Mouse (Mus musculus): ENCODE measurements around the gene Ndufa7. TPM values are rescaled to one million over a fixed set of nuclear protein-coding genes. Genes with fewer than 3 reads are reported as not detected.
"Not testable (repeated sequence)": the region's sequence is repeated elsewhere in the genome, so short reads cannot be mapped to it uniquely, and the experiment has no call there.

Gene Ndufa7
- polyA plus RNA-seq, 1 experiment from 2014 or later, result 453 TPM

- 94% methylated on average over 10 of the region's 11 CpGs for WGBS
- not testable (repeated sequence) for H3K9ac ChIP-seq; H3K27ac ChIP-seq (replicated peaks); H3K4me1 ChIP-seq; ATAC-seq (ENCODE audit: insufficient number of reproducible peaks, low FRiP score, low TSS enrichment, low read depth); H3K27me3 ChIP-seq; H3K4me3 ChIP-seq (replicated peaks); H3K4me2 ChIP-seq (replicated peaks); H3K9me3 ChIP-seq (replicated peaks)
- peaks cover 20% of the 10 kb centered on the region for H3K36me3 ChIP-seq
Measured at GRCm38 (mm10) chr17:33884320-33884719, 59.9 kb downstream of the Ndufa7 start.

- not testable (repeated sequence) for H3K27ac ChIP-seq (replicated peaks); H3K4me2 ChIP-seq (replicated peaks); H3K9ac ChIP-seq; H3K9me3 ChIP-seq (replicated peaks); H3K4me3 ChIP-seq (replicated peaks); H3K27me3 ChIP-seq; H3K36me3 ChIP-seq; ATAC-seq (ENCODE audit: insufficient number of reproducible peaks, low FRiP score, low TSS enrichment, low read depth)
- H3K4me1 ChIP-seq, result peaks cover 12% of the 10 kb centered on the region
- WGBS, result 67% methylated on average over 2 of the region's 2 CpGs
Measured at GRCm38 (mm10) chr17:33887802-33888201, 63.4 kb downstream of the Ndufa7 start.

Small RNA genes within 50 kb of the gene (microRNA-seq; reads per million reads assigned to microRNA genes)
- not detected for gene Gm27740 (ENCODE audit: borderline number of aligned reads)

Other genes with a start within 250 kb of the Ndufa7 start
- 42.9 and 55.7 TPM in 2 replicates for gene Zfp414, start 195.5 kb upstream of the Ndufa7 start, polyA plus RNA-seq (2015; fragmentation: Nextera tagmentation; extraction: Ambion mirVana)
- gene Pram1, start 186.5 kb upstream of the Ndufa7 start, polyA plus RNA-seq (2015; fragmentation: Nextera tagmentation; extraction: Ambion mirVana), result 0.99 and 1.1 TPM in 2 replicates
- 281 and 283 TPM in 2 replicates for gene Hnrnpm, start 137.7 kb upstream of the Ndufa7 start, polyA plus RNA-seq (2015; fragmentation: Nextera tagmentation; extraction: Ambion mirVana)
- gene March2, start 105.9 kb upstream of the Ndufa7 start, polyA plus RNA-seq (2015; fragmentation: Nextera tagmentation; extraction: Ambion mirVana), result 58.6 and 60.6 TPM in 2 replicates
- gene Rab11b, start 64.0 kb upstream of the Ndufa7 start, polyA plus RNA-seq (2015; fragmentation: Nextera tagmentation; extraction: Ambion mirVana), result 269 and 325 TPM in 2 replicates
- 58.8 and 67.2 TPM in 2 replicates for gene Angptl4, start 42.7 kb upstream of the Ndufa7 start, polyA plus RNA-seq (2015; fragmentation: Nextera tagmentation; extraction: Ambion mirVana)
- gene Kank3, start 14.1 kb upstream of the Ndufa7 start, polyA plus RNA-seq (2015; fragmentation: Nextera tagmentation; extraction: Ambion mirVana), result 45.3 and 45.8 TPM in 2 replicates
- gene Rps28, start within 50 bp of the Ndufa7 start, polyA plus RNA-seq (2015; fragmentation: Nextera tagmentation; extraction: Ambion mirVana), result 998 and 1,000 TPM in 2 replicates
- gene Cd320, start 18.5 kb downstream of the Ndufa7 start, polyA plus RNA-seq (2015; fragmentation: Nextera tagmentation; extraction: Ambion mirVana), result 57.3 and 59.6 TPM in 2 replicates
- not detected in 2 replicates for gene Gm7029, start 49.3 kb downstream of the Ndufa7 start, polyA plus RNA-seq (2015; fragmentation: Nextera tagmentation; extraction: Ambion mirVana)
- 6.7 and 6.8 TPM in 2 replicates for gene Kifc1, start 66.1 kb downstream of the Ndufa7 start, polyA plus RNA-seq (2015; fragmentation: Nextera tagmentation; extraction: Ambion mirVana)
- 0.55 and 0.58 TPM in 2 replicates for gene Platr17, start 80.6 kb downstream of the Ndufa7 start, polyA plus RNA-seq (2015; fragmentation: Nextera tagmentation; extraction: Ambion mirVana)
- 48.5 and 51.7 TPM in 2 replicates for gene Daxx, start 84.8 kb downstream of the Ndufa7 start, polyA plus RNA-seq (2015; fragmentation: Nextera tagmentation; extraction: Ambion mirVana)
- 40.2 and 49.3 TPM in 2 replicates for gene Tapbp, start 91.3 kb downstream of the Ndufa7 start, polyA plus RNA-seq (2015; fragmentation: Nextera tagmentation; extraction: Ambion mirVana)
- gene Zbtb22, start 91.3 kb downstream of the Ndufa7 start, polyA plus RNA-seq (2015; fragmentation: Nextera tagmentation; extraction: Ambion mirVana), result 15.8 and 17.8 TPM in 2 replicates
- 57.1 and 64.4 TPM in 2 replicates for gene Rgl2, start 105.0 kb downstream of the Ndufa7 start, polyA plus RNA-seq (2015; fragmentation: Nextera tagmentation; extraction: Ambion mirVana)
- 145 and 163 TPM in 2 replicates for gene Pfdn6, start 115.8 kb downstream of the Ndufa7 start, polyA plus RNA-seq (2015; fragmentation: Nextera tagmentation; extraction: Ambion mirVana)
- 36.2 and 36.5 TPM in 2 replicates for gene Wdr46, start 116.1 kb downstream of the Ndufa7 start, polyA plus RNA-seq (2015; fragmentation: Nextera tagmentation; extraction: Ambion mirVana)
- 6.0 and 8.5 TPM in 2 replicates for gene B3galt4, start 126.9 kb downstream of the Ndufa7 start, polyA plus RNA-seq (2015; fragmentation: Nextera tagmentation; extraction: Ambion mirVana)
- gene Vps52, start 131.2 kb downstream of the Ndufa7 start, polyA plus RNA-seq (2015; fragmentation: Nextera tagmentation; extraction: Ambion mirVana), result 48.9 and 57.2 TPM in 2 replicates
- gene Rps18, start 131.4 kb downstream of the Ndufa7 start, polyA plus RNA-seq (2015; fragmentation: Nextera tagmentation; extraction: Ambion mirVana), result 1,731 and 1,878 TPM in 2 replicates
- 29.0 and 31.1 TPM in 2 replicates for gene H2-K1, start 175.8 kb downstream of the Ndufa7 start, polyA plus RNA-seq (2015; fragmentation: Nextera tagmentation; extraction: Ambion mirVana)
- gene Ring1, start 200.1 kb downstream of the Ndufa7 start, polyA plus RNA-seq (2015; fragmentation: Nextera tagmentation; extraction: Ambion mirVana), result 26.0 and 26.9 TPM in 2 replicates
- gene H2-Ke6, start 203.5 kb downstream of the Ndufa7 start, polyA plus RNA-seq (2015; fragmentation: Nextera tagmentation; extraction: Ambion mirVana), result 54.1 and 57.4 TPM in 2 replicates
- gene Slc39a7, start 207.1 kb downstream of the Ndufa7 start, polyA plus RNA-seq (2015; fragmentation: Nextera tagmentation; extraction: Ambion mirVana), result 229 and 234 TPM in 2 replicates
- gene Rxrb, start 207.2 kb downstream of the Ndufa7 start, polyA plus RNA-seq (2015; fragmentation: Nextera tagmentation; extraction: Ambion mirVana), result 53.0 and 54.6 TPM in 2 replicates
- gene Col11a2, start 214.9 kb downstream of the Ndufa7 start, polyA plus RNA-seq (2015; fragmentation: Nextera tagmentation; extraction: Ambion mirVana), result 53.2 and 64.3 TPM in 2 replicates

All from embryonic facial prominence, embryonic 15.5 days (tissue).